8 mouse cellular contexts compared by ENCODE assay signal in genomic region chr17:8802889-8803799, GRCm38 (mm10).
DNase-seq lines count a peak whose midpoint lies in the region; ATAC-seq and TF ChIP-seq lines count a peak whose summit lies in the region.

No protein-coding gene starts in this region.

- no peaks in the 10 kb centered on the region for H3K79me2 ChIP-seq in liver, adult 2 months (ENCODE audit: control insufficient read depth, insufficient read depth, low read length)

- H3K27me3 ChIP-seq in liver, adult 2 months (ENCODE audit: control insufficient read depth, insufficient read depth, low read length): peaks cover 10% of the 10 kb centered on the region
- peaks cover 53% of the 10 kb centered on the region for H3K27me3 ChIP-seq in embryonic facial prominence, embryonic 12.5 days
- peaks cover 89% of the 10 kb centered on the region for H3K27me3 ChIP-seq in limb, embryonic 10.5 days (ENCODE audit: low read depth, poor library complexity, severe bottlenecking)

- peak overlapping the region; percentile 98 for H3K4me2 ChIP-seq in embryonic facial prominence, embryonic 12.5 days (replicated peaks)

- no peak for TF ChIP-seq POLR2A in liver, adult 2 months (IDR thresholded peaks at IDR 0.05; ENCODE audit: extremely low read depth, insufficient read depth, low read length)
- no peak for TF ChIP-seq POLR2A in olfactory bulb, adult 2 months (IDR thresholded peaks at IDR 0.05; ENCODE audit: insufficient read depth, low read depth, low read length)

- H3K4me1 ChIP-seq in liver, adult 2 months (ENCODE audit: control insufficient read depth, insufficient read depth, low read length): peaks cover 2% of the 10 kb centered on the region; the same call in 1 of the 2 replicates
- peaks cover 13% of the 10 kb centered on the region for H3K4me1 ChIP-seq in embryonic facial prominence, embryonic 12.5 days
- H3K4me1 ChIP-seq in limb, embryonic 10.5 days: peaks cover 43% of the 10 kb centered on the region
- peaks cover 33% of the 10 kb centered on the region for H3K4me1 ChIP-seq in olfactory bulb, adult 2 months (ENCODE audit: control insufficient read depth, insufficient read depth, low read length)

- 17% methylated on average over 27 of the region's 27 CpGs for WGBS in liver, adult 2 months
- WGBS in embryonic facial prominence, embryonic 12.5 days: 8% methylated on average over 27 of the region's 27 CpGs
- 9% methylated on average over 27 of the region's 27 CpGs for WGBS in limb, embryonic 10.5 days
- WGBS in olfactory bulb, adult 2 months: 14% methylated on average over 27 of the region's 27 CpGs

- peak overlapping the region; percentile 73; the same call in 1 of the 2 replicates for H3K4me3 ChIP-seq in liver, adult 2 months (ENCODE audit: insufficient read depth, low read depth, low read length)
- peak overlapping the region; percentile 66 for H3K4me3 ChIP-seq in embryonic facial prominence, embryonic 12.5 days
- peak overlapping the region; percentile 81 for H3K4me3 ChIP-seq in limb, embryonic 10.5 days
- H3K4me3 ChIP-seq in olfactory bulb, adult 2 months (ENCODE audit: insufficient read depth, low read depth, low read length): peak overlapping the region; percentile 70

- no peaks in the 10 kb centered on the region for H3K9me3 ChIP-seq in embryonic facial prominence, embryonic 12.5 days
- H3K9me3 ChIP-seq in limb, embryonic 10.5 days (replicated peaks): no peaks in the 10 kb centered on the region

- no peak for TF ChIP-seq CTCF in liver, adult 2 months (IDR thresholded peaks at IDR 0.05; ENCODE audit: low read depth, low read length)
- no peak for TF ChIP-seq CTCF in olfactory bulb, adult 2 months (IDR thresholded peaks at IDR 0.05; ENCODE audit: insufficient read depth, low read depth, low read length)

- no peak overlapping the region for H3K9ac ChIP-seq in liver, adult 2 months (ENCODE audit: low read depth, low read length)
- peak overlapping the region; percentile 76 for H3K9ac ChIP-seq in embryonic facial prominence, embryonic 12.5 days

- no peak for ATAC-seq in embryonic facial prominence, embryonic 12.5 days (ENCODE audit: insufficient number of reproducible peaks, insufficient read depth, low FRiP score, low TSS enrichment)
- no peak for ATAC-seq in inflammation-experienced regulatory T-cells, adult 6 months

- no peak overlapping the region for H3K27ac ChIP-seq in liver, adult 2 months (replicated peaks; ENCODE audit: insufficient read depth, low read depth, low read length)
- H3K27ac ChIP-seq in embryonic facial prominence, embryonic 12.5 days: no peak overlapping the region
- peak overlapping the region; percentile 81 for H3K27ac ChIP-seq in limb, embryonic 10.5 days
- no peak overlapping the region for H3K27ac ChIP-seq in olfactory bulb, adult 2 months (ENCODE audit: insufficient read depth, low read depth, low read length)

- H3K36me3 ChIP-seq in liver, adult 2 months (ENCODE audit: control insufficient read depth, insufficient read depth, low read length): no peaks in the 10 kb centered on the region
- no peaks in the 10 kb centered on the region for H3K36me3 ChIP-seq in embryonic facial prominence, embryonic 12.5 days
- no peaks in the 10 kb centered on the region for H3K36me3 ChIP-seq in limb, embryonic 10.5 days

- no peak for DNase-seq in liver, adult 2 months (ENCODE audit: extremely low read depth, low read depth, low spot score)
- DNase-seq in liver: no peak
- DNase-seq in limb, embryonic 10.5 days (ENCODE audit: low spot score): peak; percentile 65
- no peak for DNase-seq in layer of hippocampus, postnatal 36 days
- no peak for DNase-seq in B cell, adult 2 months
